Mouse (Mus musculus): ENCODE results near the gene Pyroxd1. TPM values are rescaled to one million over a fixed set of nuclear protein-coding genes. Genes with fewer than 3 reads are reported as not detected.
A peak's percentile ranks its signal among the peaks of the same experiment; 100 is the strongest.

Pyroxd1 gene
- polyA plus RNA-seq (2016; fragmentation: Nextera tagmentation; extraction: Ambion mirVana): 23.5 and 24.4 TPM in 2 replicates

- no peak within 1 kb of the TSS for H3K27ac ChIP-seq
- H3K9me3 ChIP-seq: no peaks in the 10 kb centered on the region
- peak within 1 kb of the TSS; percentile 53 for H3K4me2 ChIP-seq (replicated peaks)
- peaks cover 15% of the 10 kb centered on the region; the same call in 1 of the 2 replicates for H3K36me3 ChIP-seq
- peak within 1 kb of the TSS; percentile 66 for H3K9ac ChIP-seq
- ATAC-seq (ENCODE audit: low FRiP score, low read depth): peak; percentile 94
- WGBS: under 1% methylated on average over 48 of the region's 48 CpGs
- no peaks in the 10 kb centered on the region for H3K4me1 ChIP-seq
- H3K4me3 ChIP-seq: peak within 1 kb of the TSS; percentile 62
- H3K27me3 ChIP-seq (replicated peaks): no peaks in the 10 kb centered on the region
Observed at GRCm38 (mm10) chr6:142345440-142346038, at the start of gene Pyroxd1. Pyroxd1 (plus strand) TSS chr6:142345654.

- WGBS: 51% methylated on average over 4 of the region's 4 CpGs
Observed at GRCm38 (mm10) chr6:142298098-142298497, 47.4 kb upstream of the Pyroxd1 start, which contains the start of gene Iapp. Iapp (plus strand) TSS chr6:142298423.

GRCm38 (mm10) chr6:142305076-142305475 is 40.4 kb upstream of the Pyroxd1 start:
- no peak for ATAC-seq (ENCODE audit: low FRiP score, low read depth)
- H3K9ac ChIP-seq: no peak overlapping the region
- H3K4me1 ChIP-seq: no peaks in the 10 kb centered on the region
- H3K36me3 ChIP-seq: no peaks in the 10 kb centered on the region
- H3K4me2 ChIP-seq (replicated peaks): no peak overlapping the region
- H3K9me3 ChIP-seq: peaks cover 4% of the 10 kb centered on the region
- no peak overlapping the region for H3K27ac ChIP-seq
- no peaks in the 10 kb centered on the region for H3K27me3 ChIP-seq (replicated peaks)
- no peak overlapping the region for H3K4me3 ChIP-seq

More at GRCm38 (mm10) chr6:142298098-142298497, 47.4 kb upstream of the Pyroxd1 start, which contains the start of gene Iapp:
- Histone ChIP-seq H3K4me2 (replicated peaks) (no peak within 1 kb of the TSS), H3K27ac (no peak within 1 kb of the TSS), H3K4me3 (no peak within 1 kb of the TSS), H3K36me3 (no peaks in the 10 kb centered on the region), H3K9me3 (no peaks in the 10 kb centered on the region), H3K27me3 (replicated peaks) (no peaks in the 10 kb centered on the region), H3K4me1 (no peaks in the 10 kb centered on the region), H3K9ac (no peak within 1 kb of the TSS)
- ATAC-seq (ENCODE audit: low FRiP score, low read depth): no peak

GRCm38 (mm10) chr6:142314285-142314684 is 31.2 kb upstream of the Pyroxd1 start:
- H3K4me3 ChIP-seq: no peak overlapping the region
- H3K36me3 ChIP-seq: no peaks in the 10 kb centered on the region
- WGBS: 83% methylated on average over 5 of the region's 5 CpGs
- H3K27ac ChIP-seq: no peak overlapping the region
- ATAC-seq (ENCODE audit: low FRiP score, low read depth): no peak
- H3K4me1 ChIP-seq: no peaks in the 10 kb centered on the region
- H3K9ac ChIP-seq: no peak overlapping the region
- H3K4me2 ChIP-seq (replicated peaks): no peak overlapping the region
- H3K27me3 ChIP-seq (replicated peaks): no peaks in the 10 kb centered on the region
- peaks cover 4% of the 10 kb centered on the region for H3K9me3 ChIP-seq

GRCm38 (mm10) chr6:142317106-142317505 is 28.3 kb upstream of the Pyroxd1 start:
- Histone ChIP-seq H3K36me3 (no peaks in the 10 kb centered on the region), H3K4me1 (no peaks in the 10 kb centered on the region), H3K9ac (no peak overlapping the region), H3K4me3 (no peak overlapping the region), H3K4me2 (replicated peaks) (no peak overlapping the region), H3K9me3 (no peaks in the 10 kb centered on the region), H3K27ac (no peak overlapping the region), H3K27me3 (replicated peaks) (no peaks in the 10 kb centered on the region)
- no peak for ATAC-seq (ENCODE audit: low FRiP score, low read depth)

GRCm38 (mm10) chr6:142322881-142323280 is 22.6 kb upstream of the Pyroxd1 start, which contains the start of gene Slco1a5:
Slco1a5 (minus strand) TSS chr6:142322981.
- Histone ChIP-seq H3K9me3 (no peaks in the 10 kb centered on the region), H3K27ac (no peak within 1 kb of the TSS), H3K27me3 (replicated peaks) (no peaks in the 10 kb centered on the region), H3K4me2 (replicated peaks) (no peak within 1 kb of the TSS), H3K36me3 (no peaks in the 10 kb centered on the region), H3K9ac (no peak within 1 kb of the TSS), H3K4me1 (no peaks in the 10 kb centered on the region), H3K4me3 (no peak within 1 kb of the TSS)
- 35% methylated on average over 4 of the region's 4 CpGs for WGBS
- ATAC-seq (ENCODE audit: low FRiP score, low read depth): no peak

- no peak for ATAC-seq (ENCODE audit: low FRiP score, low read depth)
- Histone ChIP-seq H3K27me3 (replicated peaks) (no peaks in the 10 kb centered on the region), H3K36me3 (no peaks in the 10 kb centered on the region), H3K4me3 (no peak overlapping the region), H3K9ac (no peak overlapping the region), H3K9me3 (no peaks in the 10 kb centered on the region), H3K4me1 (no peaks in the 10 kb centered on the region), H3K4me2 (replicated peaks) (no peak overlapping the region), H3K27ac (no peak overlapping the region)
- 75% methylated on average over 3 of the region's 3 CpGs for WGBS
Observed at GRCm38 (mm10) chr6:142326598-142326997, 18.9 kb upstream of the Pyroxd1 start.

GRCm38 (mm10) chr6:142329201-142329600 is 16.3 kb upstream of the Pyroxd1 start:
- H3K4me2 ChIP-seq (replicated peaks): no peak overlapping the region
- H3K27ac ChIP-seq: no peak overlapping the region
- no peaks in the 10 kb centered on the region for H3K4me1 ChIP-seq
- H3K4me3 ChIP-seq: no peak overlapping the region
- H3K27me3 ChIP-seq (replicated peaks): no peaks in the 10 kb centered on the region
- 76% methylated on average over 1 of the region's 1 CpGs for WGBS
- H3K9ac ChIP-seq: no peak overlapping the region
- no peaks in the 10 kb centered on the region for H3K9me3 ChIP-seq
- no peaks in the 10 kb centered on the region for H3K36me3 ChIP-seq
- ATAC-seq (ENCODE audit: low FRiP score, low read depth): no peak

- H3K9me3 ChIP-seq: no peaks in the 10 kb centered on the region
- no peak overlapping the region for H3K9ac ChIP-seq
- WGBS: 73% methylated on average over 2 of the region's 2 CpGs
- ATAC-seq (ENCODE audit: low FRiP score, low read depth): no peak
- no peak overlapping the region for H3K4me2 ChIP-seq (replicated peaks)
- no peak overlapping the region for H3K4me3 ChIP-seq
- no peaks in the 10 kb centered on the region for H3K4me1 ChIP-seq
- H3K27me3 ChIP-seq (replicated peaks): no peaks in the 10 kb centered on the region
- no peaks in the 10 kb centered on the region for H3K36me3 ChIP-seq
- no peak overlapping the region for H3K27ac ChIP-seq
Observed at GRCm38 (mm10) chr6:142338961-142339360, 6.5 kb upstream of the Pyroxd1 start.

GRCm38 (mm10) chr6:142339576-142339975 is 5.9 kb upstream of the Pyroxd1 start:
- no peaks in the 10 kb centered on the region for H3K36me3 ChIP-seq
- no peak overlapping the region for H3K27ac ChIP-seq
- no peak overlapping the region for H3K4me2 ChIP-seq (replicated peaks)
- no peaks in the 10 kb centered on the region for H3K4me1 ChIP-seq
- H3K27me3 ChIP-seq (replicated peaks): no peaks in the 10 kb centered on the region
- 53% methylated on average over 2 of the region's 2 CpGs for WGBS
- ATAC-seq (ENCODE audit: low FRiP score, low read depth): no peak
- no peak overlapping the region for H3K9ac ChIP-seq
- no peaks in the 10 kb centered on the region for H3K9me3 ChIP-seq
- no peak overlapping the region for H3K4me3 ChIP-seq

GRCm38 (mm10) chr6:142343561-142343960 is 1.9 kb upstream of the Pyroxd1 start:
- H3K9me3 ChIP-seq: no peaks in the 10 kb centered on the region
- WGBS: 81% methylated on average over 2 of the region's 2 CpGs
- ATAC-seq (ENCODE audit: low FRiP score, low read depth): no peak

GRCm38 (mm10) chr6:142346181-142347110 is 992 bp downstream of the Pyroxd1 start:
- H3K4me3 ChIP-seq: peak overlapping the region; percentile 62
- H3K36me3 ChIP-seq: peaks cover 20% of the 10 kb centered on the region
- H3K9ac ChIP-seq: peak overlapping the region; percentile 66; the same call in 1 of the 2 replicates
- no peaks in the 10 kb centered on the region for H3K9me3 ChIP-seq
- 63% methylated on average over 12 of the region's 12 CpGs for WGBS
- no peak overlapping the region for H3K27ac ChIP-seq
- peak overlapping the region; percentile 53 for H3K4me2 ChIP-seq (replicated peaks)
- no peaks in the 10 kb centered on the region for H3K4me1 ChIP-seq
- no peak for ATAC-seq (ENCODE audit: low FRiP score, low read depth)
- H3K27me3 ChIP-seq (replicated peaks): no peaks in the 10 kb centered on the region

More at GRCm38 (mm10) chr6:142343561-142343960, 1.9 kb upstream of the Pyroxd1 start:
- H3K4me3 ChIP-seq: no peak overlapping the region
- peaks cover 1% of the 10 kb centered on the region; the same call in 1 of the 2 replicates for H3K36me3 ChIP-seq
- no peak overlapping the region for H3K4me2 ChIP-seq (replicated peaks)
- no peak overlapping the region for H3K27ac ChIP-seq
- H3K27me3 ChIP-seq (replicated peaks): no peaks in the 10 kb centered on the region
- no peaks in the 10 kb centered on the region for H3K4me1 ChIP-seq
- no peak overlapping the region for H3K9ac ChIP-seq

All from neural tube, embryonic 12.5 days (tissue).